Mouse (Mus musculus) hindbrain, postnatal 0 days (tissue): ENCODE measurements around the gene Actg1. TPM values are rescaled to one million over a fixed set of nuclear protein-coding genes. Genes with fewer than 3 reads are reported as not detected.

Experiments
- ATAC-seq: fragments of 200-750 bp; cut with Nextera tagmentation; 2 replicates; pipeline ENCODE4 v1.8.0; 2017; ENCODE audit warnings: mild to moderate bottlenecking, moderate TSS enrichment, moderate library complexity
- DNase-seq: peaks from one replicate; pipeline ENCODE4 v3.0.0-alpha.2; 2015; ENCODE audit warnings: low spot score
- H3K27ac ChIP-seq: fragments of 300-500 bp; sonication (generic); 2 replicates; pipeline ENCODE4 v1.5.1; 2014; ENCODE audit warnings: mild to moderate bottlenecking
- H3K27me3 ChIP-seq: fragments of 300-500 bp; sonication (generic); 2 replicates; pipeline ENCODE4 v1.6.1; 2014; ENCODE audit warnings: low read length, mixed read lengths; ENCODE audit not compliant: insufficient read depth
- H3K36me3 ChIP-seq: fragments of 300-500 bp; sonication (generic); 2 replicates; pipeline ENCODE4 v1.6.1; 2014; ENCODE audit warnings: low read length, mixed read lengths; ENCODE audit not compliant: insufficient read depth
- H3K4me1 ChIP-seq: fragments of 300-500 bp; sonication (generic); 2 replicates; pipeline ENCODE4 v1.6.1; 2014; ENCODE audit warnings: antibody characterized with exemption, low read length, mixed read lengths; ENCODE audit not compliant: insufficient read depth
- H3K4me2 ChIP-seq: fragments of 300-500 bp; sonication (generic); 2 replicates; pipeline ENCODE4 v1.6.1; 2014; ENCODE audit warnings: low read depth, mild to moderate bottlenecking, low read length, moderate library complexity, mixed read lengths
- H3K4me3 ChIP-seq: fragments of 300-500 bp; sonication (generic); 2 replicates; pipeline ENCODE4 v1.5.1; 2014; ENCODE audit warnings: low read length
- H3K9ac ChIP-seq: fragments of 300-500 bp; sonication (generic); replicated peaks from 2 replicates; pipeline ENCODE4 v1.6.1; 2014; ENCODE audit warnings: mild to moderate bottlenecking, low read length, moderate library complexity, mixed read lengths
- H3K9me3 ChIP-seq: fragments of 300-500 bp; sonication (generic); 2 replicates; pipeline ENCODE4 v1.6.1; 2016; ENCODE audit warnings: low read length, mixed read lengths
- CTCF ChIP-seq: IDR thresholded peaks from 2 replicates; pipeline ENCODE4 v1.5.1; 2016; ENCODE audit warnings: antibody characterized with exemption, control low read depth, low read depth
- WGBS: fragments of 180-500 bp; shearing (Covaris S2); extraction: QIAGEN DNeasy Blood & Tissue Kit; methylation state at CpG from one replicate; pipeline ENCODE4 v1.1.7; 2014; 5-methylcytosine and 5-hydroxymethylcytosine counted together
- polyA plus RNA-seq: library from polyadenylated mRNA; unstranded; fragments of >200 nt; fragmentation: Nextera tagmentation; extraction: Ambion mirVana; gene quantifications from 2 replicates; pipeline ENCODE4 v1.2.1, GENCODE M21; 2015
- total RNA-seq: library from RNA; depleted of rRNA; stranded (reverse); fragments of >200 nt; gene quantifications from 2 replicates; pipeline ENCODE4 v1.2.3, GENCODE M21; 2014

Actg1 gene
- total and polyA plus RNA-seq, 2 experiments from 2014 or later = 2,410 to 3,639 TPM

GRCm38 (mm10) chr11:120337447-120337846 lies 10.9 kb downstream of the Actg1 start:
- 44% methylated on average over 2 of the region's 2 CpGs for WGBS
- no peak overlapping the region for H3K27ac ChIP-seq
- TF ChIP-seq CTCF = no peak
- no peaks in the 10 kb centered on the region for H3K4me1 ChIP-seq
- no peak for ATAC-seq
- no peak overlapping the region for H3K9ac ChIP-seq
- no peaks in the 10 kb centered on the region for H3K9me3 ChIP-seq
- no peaks in the 10 kb centered on the region for H3K27me3 ChIP-seq
- H3K4me3 ChIP-seq = no peak overlapping the region
- H3K4me2 ChIP-seq = no peak overlapping the region
- DNase-seq = no peak
- no peaks in the 10 kb centered on the region for H3K36me3 ChIP-seq

GRCm38 (mm10) chr11:120335431-120336021 lies 12.8 kb downstream of the Actg1 start:
- H3K4me2 ChIP-seq = no peak overlapping the region
- H3K9ac ChIP-seq = no peak overlapping the region
- H3K9me3 ChIP-seq = no peaks in the 10 kb centered on the region
- H3K27ac ChIP-seq = no peak overlapping the region
- WGBS = 67% methylated on average over 6 of the region's 6 CpGs
- ATAC-seq = no peak
- no peak for DNase-seq
- no peaks in the 10 kb centered on the region for H3K36me3 ChIP-seq
- H3K27me3 ChIP-seq = no peaks in the 10 kb centered on the region
- no peak for TF ChIP-seq CTCF
- no peaks in the 10 kb centered on the region for H3K4me1 ChIP-seq
- H3K4me3 ChIP-seq = no peak overlapping the region

- Histone ChIP-seq H3K27me3 (no peaks in the 10 kb centered on the region), H3K27ac (no peak overlapping the region), H3K9ac (no peak overlapping the region), H3K9me3 (no peaks in the 10 kb centered on the region), H3K4me1 (peaks cover 15% of the 10 kb centered on the region; the same call in 1 of the 2 replicates), H3K36me3 (no peaks in the 10 kb centered on the region), H3K4me3 (no peak overlapping the region), H3K4me2 (no peak overlapping the region)
- ATAC-seq (no peak), DNase-seq (no peak)
- no peak for TF ChIP-seq CTCF
- WGBS = 96% methylated on average over 10 of the region's 10 CpGs
These were observed 28.2 kb downstream of the Actg1 start for GRCm38 (mm10) chr11:120320156-120320555.

- Histone ChIP-seq H3K9me3 (no peaks in the 10 kb centered on the region), H3K4me1 (peaks cover 21% of the 10 kb centered on the region; the same call in 1 of the 2 replicates), H3K36me3 (no peaks in the 10 kb centered on the region), H3K27ac (no peak overlapping the region), H3K4me2 (no peak overlapping the region), H3K27me3 (no peaks in the 10 kb centered on the region), H3K9ac (no peak overlapping the region), H3K4me3 (no peak overlapping the region)
- TF ChIP-seq CTCF = no peak
- ATAC-seq (no peak), DNase-seq (no peak)
- 88% methylated on average over 5 of the region's 5 CpGs for WGBS
These were observed 29.0 kb downstream of the Actg1 start for GRCm38 (mm10) chr11:120319310-120319709.

- peak overlapping the region; percentile 95; the same call in 1 of the 2 replicates for H3K27ac ChIP-seq
- H3K9me3 ChIP-seq = no peaks in the 10 kb centered on the region
- H3K9ac ChIP-seq = peak overlapping the region; percentile 68; the same call in 1 of the 2 replicates
- DNase-seq = no peak
- TF ChIP-seq CTCF = no peak
- no peak for ATAC-seq
- H3K4me2 ChIP-seq = peak overlapping the region; percentile 87; the same call in 1 of the 2 replicates
- no peaks in the 10 kb centered on the region for H3K27me3 ChIP-seq
- WGBS = 58% methylated on average over 7 of the region's 7 CpGs
- H3K4me3 ChIP-seq = no peak overlapping the region
- no peaks in the 10 kb centered on the region for H3K36me3 ChIP-seq
- H3K4me1 ChIP-seq = peaks cover 21% of the 10 kb centered on the region; the same call in 1 of the 2 replicates
These were observed 30.9 kb downstream of the Actg1 start for GRCm38 (mm10) chr11:120317456-120317855.

GRCm38 (mm10) chr11:120316690-120317254 lies 31.6 kb downstream of the Actg1 start:
- H3K4me1 ChIP-seq = peaks cover 21% of the 10 kb centered on the region; the same call in 1 of the 2 replicates
- 16% methylated on average over 13 of the region's 13 CpGs for whole genome bisulfite sequencing
- DNase-seq (peak; percentile 39), ATAC-seq (no peak)
- peak overlapping the region; percentile 87 for H3K4me2 ChIP-seq
- H3K4me3 ChIP-seq = peak overlapping the region; percentile 46
- TF ChIP-seq CTCF = no peak
- peak overlapping the region; percentile 68 for H3K9ac ChIP-seq
- H3K9me3 ChIP-seq = no peaks in the 10 kb centered on the region
- H3K27me3 ChIP-seq = no peaks in the 10 kb centered on the region
- peak overlapping the region; percentile 95 for H3K27ac ChIP-seq
- no peaks in the 10 kb centered on the region for H3K36me3 ChIP-seq
